Mouse (Mus musculus) forebrain, embryonic 10.5 days (tissue): ENCODE results near the gene Slc17a6. TPM values are rescaled to one million over a fixed set of nuclear protein-coding genes. Genes with fewer than 3 reads are reported as not detected.

ENCODE experiments used
- DNase-seq: peaks from one replicate; pipeline ENCODE4 v3.0.0-alpha.2; 2017; ENCODE audit warnings: low spot score; ENCODE audit errors: extremely low spot score
- H3K27ac ChIP-seq: fragments of 300-500 bp; sonication (generic); 2 replicates; pipeline ENCODE4 v1.5.1; 2016; ENCODE audit warnings: mild to moderate bottlenecking
- H3K27me3 ChIP-seq: fragments of 300-500 bp; sonication (generic); 2 replicates; pipeline ENCODE4 v1.6.1; 2016; ENCODE audit warnings: mild to moderate bottlenecking; ENCODE audit not compliant: poor library complexity, severe bottlenecking
- H3K36me3 ChIP-seq: fragments of 300-500 bp; sonication (generic); replicated peaks from 2 replicates; pipeline ENCODE4 v1.6.1; 2016; ENCODE audit warnings: mild to moderate bottlenecking, moderate library complexity
- H3K4me1 ChIP-seq: fragments of 300-500 bp; sonication (generic); 2 replicates; pipeline ENCODE4 v1.6.1; 2016
- H3K4me3 ChIP-seq: fragments of 300-500 bp; sonication (generic); 2 replicates; pipeline ENCODE4 v1.5.1; 2016; ENCODE audit warnings: mild to moderate bottlenecking, moderate library complexity
- H3K9me3 ChIP-seq: fragments of 300-500 bp; sonication (generic); 2 replicates; pipeline ENCODE4 v1.6.1; 2016; ENCODE audit warnings: mild to moderate bottlenecking, moderate library complexity
- WGBS: fragments of 180-500 bp; shearing (Covaris S2); methylation state at CpG from one replicate; pipeline ENCODE4 v1.1.7; 2016; 5-methylcytosine and 5-hydroxymethylcytosine counted together
- polyA plus RNA-seq: library from polyadenylated mRNA; unstranded; fragments of >200 nt; fragmentation: Nextera tagmentation; extraction: Ambion mirVana; gene quantifications from 2 replicates; pipeline ENCODE4 v1.2.1, GENCODE M21; 2016

Slc17a6 gene
- polyA plus RNA-seq, 1 experiment from 2014 or later = 6.9 TPM

DNA sequence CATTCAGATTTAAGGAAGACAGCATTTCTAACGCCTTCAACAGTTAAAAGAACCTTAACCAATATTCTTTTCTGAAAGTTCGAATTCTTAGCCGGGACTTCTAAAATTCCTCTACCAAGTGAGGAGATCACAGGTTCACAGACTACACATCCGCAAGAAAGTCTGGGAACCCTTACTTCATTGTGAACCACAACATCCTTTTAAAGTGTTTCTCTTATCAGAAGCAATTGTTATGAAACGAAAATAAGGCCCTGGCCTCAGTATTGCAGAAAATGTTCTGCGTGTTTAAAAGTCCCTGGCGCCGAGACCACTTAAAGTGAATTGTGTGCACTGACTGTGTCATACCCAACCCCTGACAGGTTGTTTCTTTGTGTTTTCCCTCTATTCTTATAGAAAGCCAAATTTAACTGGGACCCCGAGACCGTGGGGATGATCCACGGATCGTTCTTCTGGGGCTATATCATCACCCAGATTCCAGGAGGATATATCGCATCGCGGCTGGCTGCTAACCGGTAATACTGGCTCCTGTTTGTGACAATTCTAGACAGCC lies 4.7 kb downstream of the Slc17a6 start:
- Histone ChIP-seq H3K27ac (peak overlapping the region; percentile 36; the same call in 1 of the 2 replicates), H3K4me1 (peaks cover 38% of the 10 kb centered on the region), H3K36me3 (no peaks in the 10 kb centered on the region), H3K9me3 (no peaks in the 10 kb centered on the region), H3K27me3 (peaks cover 100% of the 10 kb centered on the region), H3K4me3 (peak overlapping the region; percentile 46)
- WGBS = under 1% methylated on average over 16 of the region's 16 CpGs
- peak; percentile 26 for DNase-seq

DNA sequence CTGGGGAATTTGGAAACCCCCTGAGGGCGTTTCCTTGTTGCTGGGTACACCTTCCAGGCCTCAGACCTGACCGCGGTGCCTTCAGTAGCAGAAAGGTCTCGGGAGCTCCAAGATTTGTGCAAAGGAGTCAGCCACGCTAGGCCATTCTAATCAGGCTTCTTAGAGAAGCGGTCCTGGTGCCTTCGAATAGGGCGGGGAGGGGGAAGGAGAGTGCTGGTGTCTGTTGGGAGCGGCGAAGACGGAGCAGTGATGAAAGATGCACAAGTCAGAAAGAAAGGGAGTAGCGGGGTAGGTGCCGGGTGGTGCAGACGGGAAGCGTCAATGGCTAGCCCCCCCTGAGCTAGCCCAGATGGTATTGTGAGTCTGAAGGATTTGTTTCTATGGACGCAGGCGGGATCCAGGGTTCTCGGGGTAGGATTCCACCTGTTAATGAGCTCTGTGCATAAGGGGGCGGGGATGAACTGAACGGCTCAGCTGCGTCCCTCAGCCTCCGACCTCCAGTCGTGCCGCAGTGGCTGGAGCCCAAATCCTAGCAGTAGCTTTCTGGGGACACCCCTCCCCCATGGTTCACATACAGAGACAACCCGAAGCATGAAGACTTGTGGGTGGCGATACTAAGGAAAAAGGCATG lies 5.3 kb downstream of the Slc17a6 start:
- under 1% methylated on average over 26 of the region's 26 CpGs for WGBS
- Histone ChIP-seq H3K4me3 (peak overlapping the region; percentile 46), H3K9me3 (no peaks in the 10 kb centered on the region), H3K27me3 (peaks cover 100% of the 10 kb centered on the region), H3K36me3 (no peaks in the 10 kb centered on the region), H3K4me1 (peaks cover 33% of the 10 kb centered on the region), H3K27ac (peak overlapping the region; percentile 36; the same call in 1 of the 2 replicates)
- DNase-seq = peak; percentile 60

DNA sequence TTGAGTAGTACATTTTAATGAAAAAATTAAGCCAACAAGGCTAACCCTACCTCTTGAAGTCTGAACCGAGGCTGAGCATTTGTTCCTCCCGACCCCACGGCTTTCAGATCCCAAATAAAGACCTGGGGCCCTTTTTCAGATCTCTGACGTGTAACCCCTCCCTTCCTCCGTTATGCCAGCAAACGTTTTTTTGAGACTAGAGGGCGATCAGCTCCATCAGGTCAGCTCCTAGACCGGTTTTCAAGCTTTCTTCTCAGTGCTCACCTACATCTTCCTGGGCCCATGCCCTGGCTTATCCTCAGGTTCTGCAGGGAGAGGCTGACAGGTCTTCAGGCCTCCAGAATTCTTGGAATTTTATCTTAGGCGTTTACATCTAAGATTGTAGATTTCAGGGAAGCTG lies 5.9 kb downstream of the Slc17a6 start:
- WGBS = under 1% methylated on average over 9 of the region's 9 CpGs
- no peaks in the 10 kb centered on the region for H3K9me3 ChIP-seq
- no peaks in the 10 kb centered on the region for H3K36me3 ChIP-seq
- H3K27ac ChIP-seq = no peak overlapping the region
- H3K4me1 ChIP-seq = peaks cover 37% of the 10 kb centered on the region
- peaks cover 100% of the 10 kb centered on the region for H3K27me3 ChIP-seq
- H3K4me3 ChIP-seq = peak overlapping the region; percentile 46
- peak; percentile 19 for DNase-seq

DNA sequence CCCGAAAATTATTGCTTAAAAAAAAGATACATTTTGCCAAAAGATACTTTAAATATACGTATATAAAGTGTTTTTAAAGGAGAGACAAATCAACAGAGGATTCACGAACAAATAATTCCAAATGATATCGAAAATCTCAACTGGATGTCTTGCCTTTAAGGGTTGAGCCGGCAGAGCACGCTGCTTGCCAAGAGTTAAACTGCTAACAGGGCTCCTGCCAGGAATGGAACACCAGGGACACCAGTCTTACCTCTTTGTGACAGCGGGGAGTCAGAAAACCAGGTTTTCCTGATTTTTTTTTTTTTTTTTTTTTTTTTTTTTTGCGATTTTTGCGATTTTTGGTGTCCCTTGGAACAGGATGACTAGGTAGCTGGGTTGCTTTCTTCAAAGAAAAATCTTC lies 6.5 kb downstream of the Slc17a6 start:
- H3K27ac ChIP-seq = no peak overlapping the region
- peaks cover 44% of the 10 kb centered on the region for H3K4me1 ChIP-seq
- DNase-seq = no peak
- H3K27me3 ChIP-seq = peaks cover 100% of the 10 kb centered on the region
- no peak overlapping the region for H3K4me3 ChIP-seq
- WGBS = 2% methylated on average over 9 of the region's 9 CpGs
- H3K9me3 ChIP-seq = no peaks in the 10 kb centered on the region
- no peaks in the 10 kb centered on the region for H3K36me3 ChIP-seq

DNA sequence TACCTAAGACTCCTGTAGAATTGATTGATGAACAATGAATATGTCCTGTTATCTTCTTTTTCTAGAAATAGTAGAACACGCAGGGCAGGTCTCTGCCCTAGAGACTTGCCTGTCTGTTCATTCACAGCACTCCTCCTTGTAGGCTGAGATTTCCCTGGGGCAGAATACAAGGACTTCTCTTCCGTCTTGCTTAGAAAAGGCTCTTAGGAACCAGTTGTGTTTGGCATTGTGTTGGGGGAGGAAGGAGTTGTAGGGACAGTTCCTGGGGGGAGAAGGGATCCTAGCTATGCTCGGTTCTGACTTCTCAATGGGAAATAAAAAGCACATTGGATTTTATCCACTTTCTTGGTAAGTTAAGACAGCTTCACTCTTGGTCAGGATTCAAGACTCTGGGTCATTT lies 7.4 kb downstream of the Slc17a6 start:
- Histone ChIP-seq H3K27ac (no peak overlapping the region), H3K9me3 (no peaks in the 10 kb centered on the region), H3K36me3 (no peaks in the 10 kb centered on the region), H3K27me3 (peaks cover 96% of the 10 kb centered on the region), H3K4me1 (peaks cover 45% of the 10 kb centered on the region), H3K4me3 (no peak overlapping the region)
- WGBS = 1% methylated on average over 3 of the region's 3 CpGs
- DNase-seq = no peak

DNA sequence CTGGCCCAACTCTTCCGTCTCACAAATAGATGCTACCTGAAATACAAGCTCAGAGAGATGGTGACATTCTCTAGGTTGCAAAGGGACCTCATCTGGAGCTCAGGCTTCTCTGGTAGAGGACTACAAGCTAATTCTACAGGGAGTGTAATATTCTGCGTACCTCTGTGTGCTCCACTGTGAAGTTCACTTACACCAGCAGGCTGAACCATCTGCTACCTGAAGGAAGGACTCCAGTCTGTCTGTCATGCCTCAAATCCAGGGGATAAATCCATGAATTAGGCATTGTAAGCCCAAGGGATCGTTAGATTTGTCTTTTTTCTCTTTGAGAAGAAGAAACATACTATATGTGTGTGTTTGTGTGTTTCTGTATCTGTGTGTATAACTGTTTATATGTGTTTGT lies 9.4 kb downstream of the Slc17a6 start:
- 65% methylated on average over 3 of the region's 3 CpGs for WGBS
- DNase-seq = no peak
- Histone ChIP-seq H3K9me3 (no peaks in the 10 kb centered on the region), H3K36me3 (no peaks in the 10 kb centered on the region), H3K27me3 (peaks cover 80% of the 10 kb centered on the region), H3K4me1 (peaks cover 31% of the 10 kb centered on the region), H3K4me3 (no peak overlapping the region), H3K27ac (no peak overlapping the region)

DNA sequence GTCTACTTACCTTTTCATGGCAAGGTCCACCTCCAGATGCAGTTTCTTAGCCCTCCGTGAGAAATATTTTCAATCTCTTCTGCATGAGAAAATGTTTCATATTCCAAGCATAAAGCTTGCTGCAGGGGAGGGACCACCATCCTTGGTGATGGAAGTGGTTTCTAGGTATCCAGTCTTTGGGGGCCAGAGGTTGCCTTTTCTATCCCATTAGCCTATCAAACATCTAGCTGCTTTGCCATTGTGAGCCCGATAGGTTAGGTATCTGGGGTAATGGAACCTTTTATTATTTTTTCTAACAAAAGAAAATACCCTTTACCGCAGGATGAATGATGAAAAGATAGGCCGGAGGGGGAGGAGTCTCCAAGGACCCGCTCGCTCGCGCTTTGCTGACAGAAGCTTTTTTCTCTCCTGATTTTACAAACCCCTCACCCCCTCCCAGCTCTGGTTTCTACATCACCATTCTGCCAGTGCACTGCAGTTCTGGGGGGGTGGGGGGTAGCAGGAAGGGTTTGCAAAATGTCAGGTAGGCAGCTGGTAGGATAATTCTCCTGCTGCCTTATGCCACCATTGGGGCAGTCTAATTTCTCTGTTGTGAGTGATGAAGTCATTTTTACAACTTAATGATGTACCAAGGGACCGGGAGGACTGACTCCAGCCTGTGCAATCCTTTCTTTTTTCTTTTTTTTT lies 10.9 kb downstream of the Slc17a6 start:
- H3K4me3 ChIP-seq = peak overlapping the region; percentile 33
- H3K27ac ChIP-seq = no peak overlapping the region
- no peaks in the 10 kb centered on the region for H3K9me3 ChIP-seq
- no peaks in the 10 kb centered on the region for H3K36me3 ChIP-seq
- 5% methylated on average over 9 of the region's 9 CpGs for WGBS
- H3K27me3 ChIP-seq = peaks cover 65% of the 10 kb centered on the region
- no peak for DNase-seq
- H3K4me1 ChIP-seq = peaks cover 18% of the 10 kb centered on the region

DNA sequence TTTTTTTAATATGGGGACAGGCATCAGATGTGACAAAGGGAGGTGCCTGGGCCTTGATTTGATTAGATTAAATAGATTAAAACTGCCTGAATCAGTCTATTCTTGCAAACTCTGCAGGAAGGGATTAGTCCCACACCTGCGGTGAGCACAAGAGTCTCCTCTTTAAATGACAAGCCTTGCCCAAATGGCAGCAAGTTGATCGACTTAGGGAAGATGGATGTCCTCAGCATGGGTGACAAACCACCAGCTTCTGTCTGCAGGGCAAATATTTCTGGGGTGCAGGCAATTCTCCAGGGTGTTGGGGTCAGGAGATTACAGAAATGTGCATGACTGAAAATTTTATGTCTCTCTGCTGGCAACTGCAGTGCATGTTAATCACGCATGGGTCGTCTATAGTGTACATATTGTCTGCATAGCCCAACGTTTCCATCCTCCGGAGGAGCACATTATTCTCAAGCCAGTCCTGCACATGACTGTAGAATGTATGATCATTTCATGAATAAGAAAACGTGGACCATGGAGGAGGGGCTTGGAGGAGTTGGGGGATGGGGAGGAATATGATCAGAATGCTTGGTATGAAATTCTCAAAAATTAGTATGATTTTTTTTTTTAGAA lies 11.5 kb downstream of the Slc17a6 start:
- no peak for DNase-seq
- 7% methylated on average over 7 of the region's 7 CpGs for WGBS
- no peak overlapping the region for H3K27ac ChIP-seq
- no peaks in the 10 kb centered on the region for H3K9me3 ChIP-seq
- H3K4me3 ChIP-seq = no peak overlapping the region
- H3K4me1 ChIP-seq = peaks cover 15% of the 10 kb centered on the region
- no peaks in the 10 kb centered on the region for H3K36me3 ChIP-seq
- H3K27me3 ChIP-seq = peaks cover 58% of the 10 kb centered on the region

DNA sequence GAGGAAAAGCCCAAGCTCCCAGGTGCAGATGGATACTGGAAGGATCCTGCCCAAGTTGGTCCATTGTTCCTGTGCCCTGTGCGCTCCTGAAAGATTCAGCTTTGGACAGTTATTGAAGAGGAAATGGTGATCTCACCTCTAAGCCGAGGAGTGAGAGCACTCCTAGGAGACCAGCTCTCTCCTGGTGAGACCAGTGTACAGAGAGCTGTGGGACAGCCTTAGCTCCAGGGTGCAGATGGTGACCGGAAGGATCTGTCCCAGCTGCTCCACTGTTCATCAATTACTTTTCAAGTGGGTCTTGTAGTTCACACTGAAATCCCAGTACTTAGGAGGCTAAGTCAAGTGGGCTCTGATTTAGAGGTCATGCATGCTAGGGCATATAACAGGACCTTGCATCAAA lies 35.3 kb downstream of the Slc17a6 start:
- H3K9me3 ChIP-seq = no peaks in the 10 kb centered on the region
- WGBS = 87% methylated on average over 3 of the region's 3 CpGs
- no peak for DNase-seq
- no peak overlapping the region for H3K4me3 ChIP-seq
- no peaks in the 10 kb centered on the region for H3K27me3 ChIP-seq
- no peaks in the 10 kb centered on the region for H3K4me1 ChIP-seq
- no peaks in the 10 kb centered on the region for H3K36me3 ChIP-seq
- H3K27ac ChIP-seq = no peak overlapping the region

DNA sequence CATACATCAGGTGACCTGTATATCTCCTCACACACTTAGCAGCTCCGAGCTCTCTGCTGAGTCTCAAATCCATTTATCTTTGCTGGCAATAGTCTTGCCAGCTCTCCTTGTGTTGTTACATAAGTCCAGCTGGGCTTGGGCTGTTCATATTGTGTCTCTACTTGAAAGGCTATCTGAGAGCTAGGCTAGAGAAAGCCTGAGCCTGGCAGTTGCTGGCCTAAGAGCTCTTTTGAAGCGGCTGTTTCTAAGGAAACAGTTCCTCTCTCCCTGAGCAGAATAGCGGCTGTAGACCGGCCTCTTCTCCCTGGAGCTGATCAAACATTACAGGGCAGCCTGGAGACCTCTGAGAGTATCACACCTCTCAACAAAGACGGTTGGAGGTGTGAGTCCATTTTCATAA lies 40.6 kb downstream of the Slc17a6 start:
- H3K27me3 ChIP-seq = no peaks in the 10 kb centered on the region
- H3K4me3 ChIP-seq = no peak overlapping the region
- no peaks in the 10 kb centered on the region for H3K36me3 ChIP-seq
- WGBS = 59% methylated on average over 5 of the region's 5 CpGs
- no peak for DNase-seq
- no peaks in the 10 kb centered on the region for H3K4me1 ChIP-seq
- H3K27ac ChIP-seq = no peak overlapping the region
- H3K9me3 ChIP-seq = no peaks in the 10 kb centered on the region

DNA sequence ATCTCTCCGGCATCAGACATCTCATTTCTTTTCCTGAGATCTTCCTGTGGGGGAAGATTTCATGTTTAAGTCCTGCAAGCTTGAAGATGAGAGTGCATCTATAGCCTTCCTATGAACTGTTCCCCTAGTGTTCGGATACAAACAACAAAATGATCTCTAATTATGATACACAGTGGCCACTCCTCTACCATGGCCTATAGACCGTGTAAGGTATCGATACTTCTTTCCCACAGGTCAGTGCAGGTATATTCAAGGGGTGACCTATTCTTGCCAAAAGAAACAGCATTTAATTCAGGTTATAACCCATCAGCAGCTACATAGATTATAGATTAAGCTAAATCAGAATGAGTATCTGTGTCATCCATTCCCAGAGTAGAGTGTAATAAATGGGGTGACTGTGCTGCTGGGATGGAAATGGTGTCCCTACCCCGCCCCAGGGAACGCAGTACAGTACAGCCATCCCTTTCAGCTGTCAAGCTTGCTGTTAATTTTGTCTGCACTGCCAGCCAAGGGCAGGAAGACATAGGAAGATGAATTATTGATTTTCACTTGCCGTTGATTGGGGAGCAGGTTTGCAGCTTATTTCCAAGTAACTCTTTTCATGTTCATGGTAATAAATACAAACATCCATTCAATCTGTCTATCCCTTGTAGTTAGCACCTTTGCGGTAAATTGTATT lies 71.9 kb downstream of the Slc17a6 start:
- H3K36me3 ChIP-seq = no peaks in the 10 kb centered on the region
- H3K27ac ChIP-seq = no peak overlapping the region
- 91% methylated on average over 8 of the region's 8 CpGs for WGBS
- peaks cover 4% of the 10 kb centered on the region; the same call in 1 of the 2 replicates for H3K4me1 ChIP-seq
- DNase-seq = no peak
- no peak overlapping the region for H3K4me3 ChIP-seq
- no peaks in the 10 kb centered on the region for H3K27me3 ChIP-seq
- no peaks in the 10 kb centered on the region for H3K9me3 ChIP-seq

DNA sequence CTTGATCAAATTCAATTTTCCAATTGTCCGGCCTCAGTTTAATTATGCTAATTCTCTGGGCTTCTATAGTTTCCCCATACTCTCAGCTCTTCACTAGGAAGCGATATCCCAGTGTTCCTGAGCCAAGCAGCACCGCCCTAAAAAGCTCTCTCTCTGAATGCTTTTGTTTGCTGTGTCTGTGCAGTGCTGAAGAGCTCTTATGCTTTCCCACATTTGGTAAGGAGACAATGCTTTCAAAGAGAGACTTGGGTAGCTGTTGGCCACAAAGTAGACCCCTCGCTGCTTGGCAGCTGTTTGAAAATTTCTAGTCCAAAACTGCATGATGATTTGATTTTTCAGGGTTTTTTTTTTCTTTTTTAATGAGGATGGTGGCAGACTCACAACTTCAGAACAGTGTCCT lies 72.6 kb downstream of the Slc17a6 start:
- no peak overlapping the region for H3K27ac ChIP-seq
- no peaks in the 10 kb centered on the region for H3K36me3 ChIP-seq
- no peak for DNase-seq
- WGBS = 81% methylated on average over 4 of the region's 4 CpGs
- no peaks in the 10 kb centered on the region for H3K9me3 ChIP-seq
- no peak overlapping the region for H3K4me3 ChIP-seq
- no peaks in the 10 kb centered on the region for H3K27me3 ChIP-seq
- H3K4me1 ChIP-seq = peaks cover 4% of the 10 kb centered on the region; the same call in 1 of the 2 replicates
